Mouse (Mus musculus): ENCODE results near the gene Htra3.

The Htra3 gene

DNA sequence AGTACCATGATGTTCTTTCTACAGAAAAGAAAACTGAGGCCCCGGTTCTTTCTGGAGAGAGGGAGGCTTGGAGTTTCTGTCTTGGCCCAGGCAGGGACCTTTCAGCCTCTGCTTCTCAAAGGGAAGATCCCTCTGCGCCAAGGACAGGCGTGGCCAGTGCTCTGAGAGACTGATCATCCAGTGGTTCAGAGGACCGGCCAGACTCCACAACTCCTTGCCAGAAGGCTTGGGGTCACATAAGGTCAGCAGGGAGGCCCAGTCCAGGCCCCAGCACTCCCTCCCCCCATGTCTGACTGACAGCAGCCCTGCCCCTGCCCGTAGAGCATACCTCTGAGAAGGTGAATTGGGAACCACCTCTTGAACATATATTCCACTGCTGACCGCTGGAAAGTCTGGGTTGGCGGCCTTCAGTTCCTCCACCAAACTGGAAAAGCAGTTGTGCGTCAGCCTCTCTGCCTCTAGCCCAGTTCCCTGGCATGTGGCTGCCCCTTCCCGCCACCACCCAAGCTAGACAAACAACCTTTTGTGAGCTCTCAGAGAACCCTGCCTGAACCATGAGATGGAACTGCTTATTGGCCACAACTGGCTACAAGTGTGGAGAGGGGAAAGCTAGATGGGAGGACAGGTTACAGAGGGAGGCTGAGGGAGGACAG lies 25.7 kb downstream of the Htra3 start:
- no peak for DNase-seq (ENCODE audit: low spot score)

GRCm38 (mm10) chr5:35652872-35653271 lies 26.7 kb downstream of the Htra3 start:
- DNase-seq (ENCODE audit: low spot score): no peak

DNA sequence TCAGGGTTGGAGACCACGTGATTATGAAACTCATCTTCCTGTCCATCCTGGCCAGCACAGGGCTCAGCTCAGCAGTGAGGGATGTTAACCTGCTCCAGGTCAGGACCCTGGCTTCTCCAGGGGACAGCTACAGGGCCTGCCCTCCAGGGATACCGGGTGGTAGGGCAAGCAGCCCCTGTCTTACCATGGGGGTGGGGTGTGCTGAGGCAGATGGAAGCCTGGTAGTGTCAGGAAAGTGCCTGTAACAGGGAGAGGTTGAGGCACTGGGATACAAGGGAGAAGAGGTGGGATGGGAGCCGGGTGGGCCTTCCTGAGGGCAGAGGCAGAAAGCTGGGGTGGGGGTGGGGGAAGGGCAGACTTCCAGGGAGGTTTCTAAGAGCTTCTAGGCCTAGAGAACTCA lies 27.3 kb downstream of the Htra3 start:
- DNase-seq (ENCODE audit: low spot score): no peak

DNA sequence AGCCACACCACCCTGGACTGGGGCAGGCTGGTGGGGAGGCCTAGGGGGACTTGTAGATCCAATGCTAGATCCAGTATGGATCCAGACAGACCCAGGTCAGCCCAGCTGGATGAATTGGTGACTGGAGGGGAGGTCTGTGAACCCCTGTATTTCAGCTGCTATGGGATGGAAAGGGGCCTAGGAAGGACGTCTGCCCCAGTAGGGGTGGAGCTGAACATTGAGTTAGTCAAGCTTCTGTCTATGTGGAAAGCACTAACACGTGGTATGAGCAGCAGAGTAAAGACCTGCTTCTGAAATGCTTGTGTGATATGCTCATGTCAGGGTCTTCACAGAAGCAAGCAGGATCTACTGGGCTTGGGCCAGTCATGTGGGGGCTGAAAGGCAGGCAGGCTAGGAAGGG lies 31.4 kb downstream of the Htra3 start:
- DNase-seq (ENCODE audit: low spot score): no peak

DNA sequence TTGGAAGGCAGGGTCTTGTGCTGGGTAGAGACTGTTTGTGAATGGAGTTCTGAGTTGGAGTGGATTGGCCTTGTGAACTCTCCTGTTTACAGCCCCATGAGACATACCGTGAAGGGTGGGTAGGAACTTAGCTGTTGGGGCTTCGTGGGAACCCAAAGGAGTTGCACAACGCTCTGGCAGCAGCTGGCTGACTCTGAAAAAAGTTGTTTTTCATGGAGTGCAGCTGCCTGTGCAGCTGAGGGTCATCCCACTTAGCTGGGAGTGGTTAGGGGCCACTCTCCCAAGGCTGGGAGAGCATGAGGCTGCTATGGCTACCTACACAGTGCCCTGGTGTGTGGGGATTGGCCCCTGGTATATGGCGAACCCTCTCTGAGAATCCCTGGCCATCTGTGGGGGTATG lies 32.0 kb downstream of the Htra3 start:
- no peak for DNase-seq (ENCODE audit: low spot score)

DNA sequence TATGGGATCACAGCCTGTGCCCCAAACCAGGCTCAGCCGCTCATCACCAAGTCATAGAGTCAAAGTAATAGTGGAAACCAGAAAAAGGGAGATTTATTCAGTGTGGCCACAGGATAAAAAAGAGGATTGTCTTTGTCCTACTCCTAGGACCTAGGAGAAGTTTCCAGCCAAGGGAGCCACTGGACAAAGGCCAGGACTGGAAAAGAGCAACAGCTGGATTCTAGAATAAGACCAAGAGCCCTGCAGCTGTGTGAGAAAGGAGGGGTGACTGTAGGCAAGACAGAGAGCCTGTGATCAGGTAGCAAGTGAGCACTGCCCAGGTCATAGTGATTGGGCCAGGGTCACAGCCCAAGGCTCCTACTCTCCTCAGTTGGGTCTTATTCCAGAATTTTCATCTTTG lies 32.7 kb downstream of the Htra3 start:
- no peak for DNase-seq (ENCODE audit: low spot score)

DNA sequence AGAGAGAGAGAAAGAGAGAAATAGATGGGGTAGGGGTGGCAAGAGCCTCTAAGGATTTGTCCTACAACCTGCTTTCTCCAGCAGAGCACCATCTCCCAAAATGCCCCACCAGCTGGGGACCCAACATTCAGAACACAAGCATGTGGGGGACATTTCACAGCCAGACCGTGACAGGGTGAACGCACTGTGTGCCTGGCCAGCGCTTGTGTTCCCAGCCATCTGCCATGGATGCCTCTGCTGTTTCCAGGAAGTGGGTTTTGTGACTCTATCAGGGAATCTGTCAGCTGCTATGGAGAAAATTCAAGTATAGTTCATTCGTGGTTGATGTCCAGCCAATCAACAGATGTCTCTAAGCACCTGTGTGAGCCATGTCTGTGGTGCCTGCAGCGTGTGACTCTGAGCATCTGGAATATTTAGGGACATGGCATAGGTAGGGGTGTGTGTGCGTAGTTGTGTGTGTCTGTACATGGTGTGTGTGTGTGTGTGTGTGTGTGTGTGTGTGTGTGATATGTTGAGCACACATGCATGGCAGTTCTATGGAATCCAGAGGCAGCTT lies 33.6 kb downstream of the Htra3 start:
- DNase-seq (ENCODE audit: low spot score): no peak

DNA sequence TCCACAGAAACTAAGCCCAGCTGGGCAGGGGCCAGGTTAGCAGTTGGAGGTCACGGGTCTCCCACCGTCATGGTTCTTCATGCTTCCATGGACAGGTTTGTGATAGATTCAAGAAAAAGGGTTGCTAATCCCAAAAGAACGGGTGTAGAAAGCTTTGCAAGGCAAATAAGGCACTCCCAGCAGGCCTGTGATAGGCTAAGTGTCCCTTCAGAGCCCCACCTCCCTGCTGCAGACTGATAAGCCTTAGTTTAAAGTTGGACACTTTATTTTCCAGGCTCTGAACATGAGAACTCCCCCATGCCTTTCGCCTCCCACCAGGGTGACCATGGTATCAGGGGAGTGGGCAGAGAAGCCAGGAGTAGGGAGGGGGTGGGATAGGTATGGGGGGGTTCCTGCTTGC lies 35.5 kb downstream of the Htra3 start:
- no peak for DNase-seq (ENCODE audit: low spot score)

- DNase-seq (ENCODE audit: low spot score): no peak
Measured at GRCm38 (mm10) chr5:35643401-35644048, 36.1 kb downstream of the Htra3 start.

GRCm38 (mm10) chr5:35641961-35642584 lies 37.5 kb downstream of the Htra3 start:
- no peak for DNase-seq (ENCODE audit: low spot score)

GRCm38 (mm10) chr5:35636016-35636415 lies 43.6 kb downstream of the Htra3 start:
- no peak for DNase-seq (ENCODE audit: low spot score)

GRCm38 (mm10) chr5:35632841-35633240 lies 46.7 kb downstream of the Htra3 start:
- DNase-seq (ENCODE audit: low spot score): no peak

DNA sequence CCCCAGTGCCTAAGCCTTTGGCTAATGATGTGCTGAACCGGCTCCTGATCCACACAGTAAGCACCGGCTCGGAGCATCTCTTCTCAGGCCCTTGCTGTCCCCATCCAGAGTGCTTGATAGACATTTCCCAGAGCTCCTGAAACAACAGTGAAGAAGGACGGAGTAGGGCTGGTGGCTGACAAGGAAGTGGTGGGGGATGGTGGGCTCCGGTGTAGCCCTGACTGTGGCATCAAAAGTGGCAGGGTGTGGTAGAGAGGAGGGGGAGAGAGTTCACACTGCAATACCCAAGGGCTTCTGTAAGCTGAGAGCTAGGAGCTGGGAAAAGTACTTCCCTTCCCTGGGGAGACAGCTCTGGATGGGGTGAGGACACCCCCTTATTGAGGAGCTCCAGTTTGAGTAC lies 47.8 kb downstream of the Htra3 start:
- DNase-seq (ENCODE audit: low spot score): no peak

DNA sequence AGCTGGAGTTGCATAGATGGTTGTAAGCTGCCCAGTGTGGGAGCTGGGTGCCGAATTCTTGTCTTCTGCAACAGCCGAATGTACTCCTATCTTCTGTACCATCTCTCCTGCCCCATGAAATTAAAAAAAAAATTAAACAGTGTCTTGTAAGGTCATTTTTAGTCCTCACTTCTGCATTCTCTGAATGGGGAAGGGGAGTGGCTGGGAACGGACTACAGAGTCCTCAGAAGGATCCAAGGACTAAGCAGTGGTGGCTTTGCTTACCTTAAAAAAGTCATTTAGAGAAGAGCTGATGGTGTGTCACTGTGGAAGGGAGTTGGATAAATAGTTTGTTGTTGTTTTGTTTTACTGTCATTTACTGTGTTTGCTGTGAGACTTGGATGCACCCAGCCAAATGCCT lies 48.4 kb downstream of the Htra3 start:
- no peak for DNase-seq (ENCODE audit: low spot score)

DNA sequence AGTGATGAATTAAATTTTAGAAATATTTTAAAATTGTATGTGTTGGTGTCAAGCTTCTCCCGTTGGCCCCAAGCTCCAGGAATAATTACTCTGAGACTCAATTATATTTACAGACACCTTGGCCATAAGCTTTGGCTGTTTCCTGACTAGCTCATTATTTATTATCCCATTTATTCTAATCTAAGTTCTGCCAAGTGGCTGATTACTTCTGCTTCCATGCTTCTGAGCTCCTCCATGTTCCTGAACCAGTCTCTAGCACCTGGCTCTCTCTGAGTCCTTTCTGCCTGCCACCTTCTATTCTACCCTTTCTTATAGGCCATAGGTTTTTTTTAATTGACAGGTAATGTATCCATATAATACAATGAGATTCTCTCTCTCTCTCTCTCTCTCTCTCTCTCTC lies 48.9 kb downstream of the Htra3 start:
- no peak for DNase-seq (ENCODE audit: low spot score)

GRCm38 (mm10) chr5:35629333-35629732 lies 50.2 kb downstream of the Htra3 start:
- no peak for DNase-seq (ENCODE audit: low spot score)

DNA sequence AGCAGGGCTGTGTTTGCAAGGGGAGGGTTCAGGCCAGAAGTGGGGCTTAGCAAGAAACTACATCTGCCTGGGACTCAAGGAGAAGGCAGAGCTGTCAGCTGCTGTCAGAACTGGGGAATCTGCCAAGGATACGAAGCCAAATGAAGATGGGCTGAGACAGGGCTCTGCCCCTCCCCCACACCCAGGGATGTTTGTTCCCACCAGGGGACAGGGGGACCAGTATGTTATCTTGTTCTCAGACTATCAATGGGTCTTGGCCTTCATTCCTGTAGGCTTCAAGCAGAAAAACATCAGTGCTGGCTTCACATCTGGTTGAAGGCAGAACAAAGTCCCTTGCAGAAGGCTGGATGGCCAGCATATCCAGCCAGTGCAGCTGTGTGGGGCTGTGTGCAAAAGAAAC lies 50.9 kb downstream of the Htra3 start:
- peak; percentile 54 for DNase-seq (ENCODE audit: low spot score)

GRCm38 (mm10) chr5:35627307-35627840 lies 52.2 kb downstream of the Htra3 start:
- no peak for DNase-seq (ENCODE audit: low spot score)

- DNase-seq (ENCODE audit: low spot score): no peak
Measured at GRCm38 (mm10) chr5:35626408-35626807, 53.2 kb downstream of the Htra3 start.

DNA sequence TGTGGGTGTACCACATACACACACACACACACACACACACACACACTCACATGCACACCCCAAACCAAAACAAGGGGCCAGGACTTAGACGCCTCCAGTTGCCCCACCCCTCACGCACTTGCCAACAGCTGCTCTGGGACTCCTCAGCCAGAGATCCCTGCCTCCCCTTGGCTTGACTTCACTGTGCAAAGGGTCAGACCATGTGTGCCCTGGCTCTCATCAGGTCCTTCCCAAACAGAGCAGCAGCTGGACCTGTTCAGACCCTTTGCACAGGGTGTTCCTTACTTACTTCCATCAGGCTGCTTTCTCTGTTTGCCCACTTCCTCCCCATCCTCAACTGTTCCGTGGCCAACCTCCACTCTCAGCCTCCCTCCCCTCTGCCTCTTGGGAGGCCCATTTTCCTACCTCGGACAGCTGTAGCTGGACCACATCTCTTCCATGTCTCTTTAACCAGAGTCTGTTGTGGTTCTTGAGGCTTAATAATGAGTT lies 54.8 kb downstream of the Htra3 start:
- peak; percentile 64 for DNase-seq (ENCODE audit: low spot score)

- DNase-seq (ENCODE audit: low spot score): no peak
Measured at GRCm38 (mm10) chr5:35623831-35624230, 55.8 kb downstream of the Htra3 start.

GRCm38 (mm10) chr5:35621114-35621513 lies 58.5 kb downstream of the Htra3 start:
- no peak for DNase-seq (ENCODE audit: low spot score)

GRCm38 (mm10) chr5:35616943-35617342 lies 62.6 kb downstream of the Htra3 start:
- DNase-seq (ENCODE audit: low spot score): no peak
